Mouse (Mus musculus) heart, postnatal 36 days (tissue): ENCODE results near the gene Trabd2b. TPM values are rescaled to one million over a fixed set of nuclear protein-coding genes. Genes with fewer than 3 reads are reported as not detected.

Experiments
- DNase-seq, 2 experiments: peaks; one replicate each; pipeline ENCODE4 v3.0.0; 2021 to 2022
- intact Hi-C: fragments of 180-260 bp; cut with DNase I; formaldehyde crosslinking; loops from one replicate; pipeline ENCODE4 v1.15.1; 2025
- total RNA-seq, 2 experiments: library from RNA; stranded (reverse); gene quantifications; 2 replicates each; pipeline ENCODE4 v1.2.3; 2021

The Trabd2b gene
- total RNA-seq: 10 to 100 TPM; 53.1 to 71.5 TPM

DNA sequence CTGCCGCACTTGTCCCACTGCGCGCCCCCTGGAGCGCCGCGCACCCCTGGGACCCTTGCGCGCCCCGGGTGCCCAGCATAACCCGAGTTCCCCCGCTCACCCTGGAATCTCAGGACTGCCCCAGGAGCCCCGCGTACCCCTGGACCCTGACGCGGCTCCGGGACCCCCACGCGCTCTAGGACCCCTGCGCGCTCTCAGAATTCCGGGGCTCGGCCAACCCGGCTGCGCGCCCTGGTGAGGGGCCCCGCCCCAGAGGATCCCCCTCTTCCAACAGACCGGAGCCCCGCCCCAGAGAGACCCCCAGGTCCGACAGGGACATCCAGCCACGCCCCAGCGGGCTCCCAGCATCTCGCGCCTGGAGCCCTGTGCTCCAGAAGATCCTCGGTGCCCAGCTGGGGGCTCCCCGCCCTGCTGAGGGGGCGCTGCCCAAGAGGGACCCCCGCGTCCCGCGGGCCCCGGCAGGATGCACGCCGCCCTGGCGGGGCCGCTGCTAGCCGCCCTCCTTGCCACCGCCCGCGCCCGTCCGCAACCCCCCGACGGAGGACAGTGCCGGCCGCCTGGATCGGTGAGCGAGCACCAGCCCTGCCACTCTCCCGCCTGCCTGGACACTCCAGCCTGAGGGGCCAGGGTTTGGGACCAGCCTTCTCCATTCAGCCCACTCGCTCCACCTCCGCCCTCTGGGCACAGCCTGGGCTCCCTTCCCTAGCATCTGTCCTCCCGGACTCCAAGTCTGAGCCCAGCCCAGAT, at the start of gene Trabd2b:
Gene Trabd2b, plus strand, starts transcription at position 370 of the 747 bp plus-strand sequence.
- peak; percentile 36 to 56 for DNase-seq
- intact Hi-C loops: loop anchor here (5.0 kb wide), 1 partner anchor 104 kb away; no protein-coding TSS in a partner anchor

DNA sequence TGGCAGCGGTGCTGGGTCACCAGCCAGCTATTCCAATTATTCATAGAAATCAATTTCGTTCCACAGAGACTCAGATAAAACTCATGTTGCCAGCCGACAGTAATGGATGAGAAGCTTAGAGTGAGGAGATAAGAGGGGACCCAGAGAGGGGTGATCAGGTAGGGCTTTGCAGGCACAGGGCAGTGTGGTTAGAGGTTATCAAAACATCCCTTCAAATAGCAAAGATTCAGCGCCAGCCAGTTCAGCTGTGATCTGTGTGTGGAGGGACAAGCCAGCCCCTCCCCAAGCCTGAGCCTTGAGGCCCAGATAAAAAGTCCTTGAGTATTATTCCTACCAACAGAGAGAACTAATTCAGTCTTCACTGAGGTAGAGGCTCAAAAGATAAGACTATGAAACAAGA, 49.1 kb upstream of the Trabd2b start:
- DNase-seq: no peak
- intact Hi-C loops: no loop called here

DNA sequence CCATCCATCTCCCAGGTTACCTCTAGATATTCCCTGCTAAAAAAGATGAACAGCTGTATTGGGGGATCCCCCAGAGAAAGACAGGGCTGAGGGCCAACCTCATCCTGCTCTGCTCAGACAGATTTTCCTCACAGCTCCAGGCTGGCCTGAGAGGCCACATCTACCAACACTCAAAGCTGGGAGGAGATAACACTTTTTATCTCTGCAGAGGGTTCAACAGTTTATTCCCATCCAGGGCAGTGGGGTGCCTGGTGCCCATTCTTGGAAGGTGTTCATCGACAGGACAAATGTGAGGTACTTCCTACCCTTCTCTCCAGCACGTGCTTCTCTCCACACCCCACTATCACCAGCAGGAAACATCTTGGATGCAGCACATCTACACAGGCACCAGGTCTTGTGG, 47.6 kb upstream of the Trabd2b start:
- intact Hi-C loops: no loop called here
- DNase-seq: no peak

DNA sequence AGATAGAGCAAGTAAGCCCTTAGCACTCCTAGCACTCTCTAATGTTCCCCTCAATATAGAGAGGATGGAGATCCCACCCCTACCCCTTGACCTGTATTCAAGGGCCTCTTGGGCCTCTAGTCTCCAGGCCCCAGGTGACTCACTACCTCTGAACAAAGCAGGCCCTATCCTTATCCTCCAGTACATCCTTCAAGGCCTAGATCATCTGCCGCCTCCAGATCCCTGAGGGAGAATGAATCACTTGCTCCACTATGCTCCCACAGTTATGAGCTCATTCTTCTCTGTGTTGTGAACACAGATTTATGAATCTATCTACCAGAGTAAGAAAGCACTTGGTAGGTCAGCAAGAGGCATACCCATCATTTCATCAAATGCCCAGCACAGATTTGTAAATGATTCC, 46.7 kb upstream of the Trabd2b start:
- no peak for DNase-seq
- intact Hi-C loops: no loop called here

DNA sequence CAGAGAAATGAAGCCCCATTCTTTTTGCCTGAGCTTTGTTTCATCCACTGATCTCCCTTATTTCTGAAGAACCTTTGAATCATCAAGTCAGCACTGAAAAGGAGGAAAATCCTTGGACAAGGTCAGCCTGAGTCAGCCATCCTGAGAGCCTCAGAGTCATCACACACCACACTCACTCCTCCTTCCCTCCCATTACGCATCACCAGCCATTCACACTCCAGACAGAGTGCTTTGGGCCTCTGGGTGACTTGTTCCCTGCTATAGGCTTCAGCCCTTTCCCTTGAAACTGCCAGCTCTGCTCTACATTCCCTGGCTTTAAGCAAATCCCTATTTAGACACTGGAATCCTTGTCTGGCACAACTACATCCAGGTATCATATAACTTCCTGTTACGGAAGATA, 45.2 kb upstream of the Trabd2b start:
- no peak for DNase-seq
- intact Hi-C loops: no loop called here

DNA sequence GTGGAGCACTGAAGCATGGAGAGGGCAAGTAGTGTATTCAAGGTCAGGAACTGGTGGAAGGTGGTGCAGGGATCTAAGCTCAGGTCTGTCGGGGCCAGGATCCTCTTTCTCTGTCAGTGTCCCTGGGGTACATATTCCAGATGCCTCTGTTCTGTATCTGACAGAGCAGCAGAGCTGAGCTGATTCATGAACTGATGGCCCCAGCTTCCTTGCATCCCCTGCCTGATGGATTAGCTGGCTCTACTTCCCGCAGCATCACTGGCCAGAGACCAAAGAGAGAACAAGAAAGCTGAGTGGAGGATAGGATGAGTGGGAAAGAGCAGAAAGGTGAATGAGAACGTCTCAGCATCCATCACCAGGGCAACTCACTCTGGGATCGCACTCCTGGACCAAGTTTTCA, 41.5 kb upstream of the Trabd2b start:
- DNase-seq: no peak
- intact Hi-C loops: no loop called here

DNA sequence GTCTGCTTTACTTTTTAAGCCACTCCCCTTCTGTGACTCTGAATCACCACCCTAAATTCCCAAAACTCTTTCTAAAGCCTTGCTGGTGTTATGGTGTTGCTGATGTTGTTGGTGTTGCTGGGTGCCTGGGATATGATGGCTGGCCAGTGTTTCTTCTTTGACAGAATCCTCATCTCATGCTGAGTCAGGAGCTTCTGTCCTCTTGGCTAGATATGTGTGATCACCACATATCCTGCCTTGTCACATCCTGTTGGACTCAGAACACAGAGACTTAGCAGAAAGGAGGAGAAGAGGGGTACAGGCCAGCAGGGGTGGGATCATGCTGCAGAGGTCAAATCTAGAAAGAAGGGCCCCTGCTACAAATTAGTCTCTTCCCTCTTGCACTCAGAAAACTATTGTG, 40.9 kb upstream of the Trabd2b start:
- DNase-seq: no peak
- intact Hi-C loops: no loop called here

DNA sequence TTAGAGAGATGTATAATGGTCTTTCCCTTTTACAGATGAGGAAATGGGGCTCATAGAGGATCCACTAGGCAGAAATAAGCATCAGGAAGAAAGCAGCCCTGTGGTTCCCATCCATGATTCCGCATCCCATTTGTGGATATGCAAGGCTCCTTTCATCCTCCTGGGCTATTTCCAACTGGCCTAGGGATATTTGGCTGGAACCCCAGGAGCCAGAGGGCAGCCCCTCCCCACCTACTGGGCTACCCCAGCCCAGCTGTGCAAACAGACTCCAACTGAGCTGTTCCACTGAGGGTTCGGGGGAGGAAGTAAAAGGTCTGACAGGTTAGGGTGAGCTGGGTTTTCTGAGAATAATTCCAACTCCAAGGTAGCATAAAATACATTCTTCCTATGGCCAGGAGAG, 39.5 kb upstream of the Trabd2b start:
- no peak for DNase-seq
- intact Hi-C loops: no loop called here

DNA sequence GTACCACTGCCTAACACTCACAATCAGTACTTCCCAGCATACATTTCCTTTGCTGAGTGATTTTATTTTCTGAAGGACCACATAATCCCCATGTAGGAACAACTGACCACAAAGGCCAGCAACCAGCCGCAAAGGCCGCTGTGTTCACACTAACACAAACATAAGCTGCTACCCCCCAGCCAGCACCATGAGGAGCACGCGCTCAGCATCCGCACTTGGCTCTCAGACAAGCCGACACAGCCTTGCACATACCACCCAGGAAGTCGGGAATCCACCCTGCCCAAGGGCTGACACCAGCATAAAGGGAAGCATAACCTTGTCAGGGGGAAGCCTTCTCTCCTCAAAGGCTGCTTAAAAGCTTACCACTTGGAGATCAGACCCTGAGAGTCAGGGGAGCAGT, 38.7 kb upstream of the Trabd2b start:
- DNase-seq: no peak
- intact Hi-C loops: no loop called here

DNA sequence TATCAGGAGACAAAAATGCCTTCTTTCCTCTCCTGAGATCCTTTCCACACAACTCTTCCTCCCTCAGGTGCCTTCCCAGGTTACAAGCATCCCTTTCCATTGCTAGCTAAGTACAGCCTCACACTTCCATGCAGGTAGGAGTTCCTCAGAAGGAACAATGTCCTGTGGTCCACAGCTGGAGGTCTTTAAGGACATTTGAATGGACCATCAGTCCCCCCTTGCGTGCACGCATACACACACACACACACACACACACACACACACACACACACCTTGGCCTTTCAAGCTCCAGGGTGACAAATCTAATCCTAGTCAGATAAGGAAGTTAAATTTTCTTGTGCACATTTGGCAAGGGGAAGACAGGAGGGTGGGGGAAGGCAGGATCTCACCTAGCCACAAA, 36.9 kb upstream of the Trabd2b start:
- no peak for DNase-seq
- intact Hi-C loops: no loop called here

DNA sequence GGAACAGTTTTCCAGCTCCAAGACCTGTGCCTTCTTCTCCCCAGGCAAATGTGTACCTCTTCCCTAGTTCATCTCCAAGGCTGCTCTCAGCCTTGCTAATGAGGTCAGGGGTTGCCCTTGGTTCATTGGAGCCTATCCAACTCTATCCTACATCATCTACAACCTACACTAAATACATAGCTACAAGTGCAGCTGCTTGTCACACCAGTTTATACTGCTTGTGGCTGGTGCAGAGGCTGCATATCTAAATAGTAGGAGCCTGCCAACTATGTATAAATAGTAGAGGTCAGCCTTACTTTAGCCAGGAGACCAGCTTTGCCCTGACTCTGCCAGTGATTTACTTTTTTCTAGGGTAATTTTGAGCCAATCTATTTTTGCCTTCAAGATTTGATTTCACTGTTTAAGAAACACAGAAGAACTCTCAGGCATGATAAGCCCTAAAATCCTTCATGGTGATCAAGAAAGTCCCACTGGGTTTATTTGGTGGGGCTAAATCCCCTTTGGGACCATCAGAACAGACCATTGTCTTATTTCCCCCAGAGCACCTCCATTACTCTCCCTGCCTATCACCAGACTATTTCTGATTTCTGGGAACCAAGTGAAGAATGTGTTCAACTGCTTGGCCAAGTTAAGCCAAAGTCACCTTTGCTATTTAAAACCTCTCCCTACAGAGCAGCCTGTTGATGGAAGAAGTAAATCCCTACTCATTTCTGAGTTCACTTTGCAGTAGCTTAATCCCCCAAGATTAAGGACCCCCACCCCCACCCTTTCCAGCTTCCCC, 35.4 kb upstream of the Trabd2b start:
- no peak for DNase-seq
- intact Hi-C loops: no loop called here

DNA sequence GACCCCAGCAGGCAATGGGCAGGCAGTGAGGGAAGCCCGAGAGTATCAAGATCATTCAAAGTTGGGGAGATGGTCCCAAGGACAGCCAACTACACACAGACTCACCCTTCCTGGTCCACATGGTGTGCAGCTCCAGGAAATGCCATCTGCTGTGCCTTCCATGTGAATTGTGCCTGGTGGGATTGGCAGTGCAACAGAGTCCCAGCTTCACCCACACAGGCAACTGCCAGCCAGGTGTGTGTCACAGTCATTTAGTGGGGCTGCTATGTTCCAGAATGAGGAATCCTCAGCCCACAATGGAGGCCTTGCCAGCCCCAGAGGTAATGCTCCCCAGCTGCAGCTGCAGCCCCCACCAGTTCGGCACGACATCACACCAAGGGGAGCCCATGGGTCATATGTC, 33.8 kb upstream of the Trabd2b start:
- intact Hi-C loops: no loop called here

DNA sequence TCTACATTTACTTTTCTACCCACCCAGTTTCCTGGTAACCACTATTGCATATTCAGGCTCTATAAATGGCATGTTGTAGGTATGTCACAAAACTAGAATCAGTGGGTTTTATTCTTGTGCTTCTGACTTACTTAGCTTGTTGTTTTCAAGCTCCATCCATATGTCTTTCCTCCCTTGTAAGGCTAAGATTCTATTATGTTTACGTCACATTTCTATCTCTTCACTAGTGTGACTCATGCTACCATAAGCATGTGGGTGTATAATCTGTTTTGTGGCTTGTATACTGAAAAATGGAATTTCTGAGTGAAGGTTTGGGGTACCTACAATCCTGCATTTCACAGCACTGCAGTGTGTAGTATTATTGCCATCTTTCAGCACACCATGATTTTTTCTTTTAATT, 32.2 kb upstream of the Trabd2b start:
- DNase-seq: no peak
- intact Hi-C loops: no loop called here

More for the DNA sequence above, 33.8 kb upstream of the Trabd2b start:
- no peak for DNase-seq

DNA sequence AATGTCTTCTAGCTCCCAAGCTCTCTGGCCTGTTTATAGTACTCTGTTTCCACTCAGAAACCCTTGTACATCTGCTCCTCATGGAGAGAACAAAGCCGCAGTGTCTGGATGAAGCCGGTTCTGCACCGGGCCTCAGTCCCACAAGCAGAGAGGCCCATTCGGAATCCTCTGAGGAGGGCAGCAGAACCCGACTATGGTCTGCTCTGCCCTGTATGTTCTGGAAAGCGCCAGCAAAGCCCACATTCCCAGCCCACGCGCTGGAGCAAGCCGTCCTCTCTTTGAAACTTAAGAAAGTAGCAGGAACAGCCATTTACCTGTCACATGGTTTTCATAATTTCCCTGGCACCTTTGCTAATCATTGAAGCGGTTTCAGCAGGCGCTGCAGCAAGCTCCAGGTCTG, 29.0 kb upstream of the Trabd2b start:
- no peak for DNase-seq
- intact Hi-C loops: no loop called here

DNA sequence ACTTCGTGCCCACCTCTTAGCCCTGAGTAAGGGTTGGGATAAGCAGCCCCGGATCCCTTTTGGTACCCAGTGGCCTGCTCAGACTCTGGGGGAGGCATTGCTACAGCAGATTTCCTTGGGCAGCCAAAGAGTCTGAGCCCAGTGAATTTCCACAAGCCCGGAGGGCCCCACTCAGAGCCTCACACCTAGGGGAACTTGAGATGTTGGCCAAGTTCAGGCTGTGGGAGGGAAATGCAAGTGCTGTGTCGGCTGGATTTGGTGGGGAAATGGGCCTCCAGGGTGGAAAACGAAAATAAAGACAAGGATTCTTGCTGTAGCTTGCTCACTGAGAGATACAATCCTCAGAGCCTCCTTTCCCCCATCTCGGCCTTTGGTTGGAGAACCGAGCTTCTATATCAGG, 28.0 kb upstream of the Trabd2b start:
- DNase-seq: no peak

DNA sequence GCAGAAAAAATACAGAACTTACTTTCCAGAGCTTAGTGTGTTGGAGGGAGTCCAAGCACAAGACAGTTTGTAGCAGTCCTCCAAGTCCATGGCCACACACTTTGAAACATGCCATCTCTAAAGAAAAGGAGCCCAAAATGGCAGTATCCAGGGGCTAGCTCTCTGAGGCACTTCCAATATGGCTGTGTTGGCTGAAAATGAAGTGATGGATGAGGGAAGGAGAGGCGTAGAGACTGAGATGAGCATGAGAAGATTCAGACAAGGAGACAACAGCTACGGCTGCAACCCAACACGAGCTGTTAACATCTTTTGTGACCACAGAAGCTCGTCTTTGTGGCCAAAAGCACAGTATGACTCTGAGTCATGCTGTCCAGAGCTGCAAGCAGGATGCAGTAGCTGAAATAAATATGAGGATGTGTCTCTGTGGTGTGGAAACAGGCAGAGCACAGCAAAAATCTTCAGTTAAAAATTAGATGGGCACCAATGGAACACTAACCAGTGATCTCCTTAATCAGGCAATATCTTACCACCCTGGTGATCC, 27.0 kb upstream of the Trabd2b start:
- intact Hi-C loops: no loop called here
- DNase-seq: no peak

More for the DNA sequence above, 28.0 kb upstream of the Trabd2b start:
- intact Hi-C loops: no loop called here

DNA sequence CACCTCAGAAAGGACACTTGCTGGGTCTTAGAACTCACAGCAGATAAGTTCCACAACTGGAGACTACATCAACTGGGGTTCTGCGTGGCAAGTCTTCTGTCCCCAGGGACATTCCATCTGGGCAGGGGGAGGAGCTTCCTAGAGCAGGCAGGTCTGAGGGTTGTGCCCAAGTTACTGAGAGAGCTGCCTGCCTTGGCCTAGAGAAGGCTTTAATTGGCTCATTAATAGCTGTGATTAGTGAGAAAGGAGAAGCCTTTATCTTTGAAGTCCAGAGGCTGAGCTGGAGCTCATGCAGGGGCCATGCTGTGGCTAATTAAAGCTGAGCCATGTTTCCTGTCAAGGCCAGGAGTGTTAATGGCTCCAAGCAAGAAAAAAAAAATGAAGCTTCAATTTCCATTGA, 23.9 kb upstream of the Trabd2b start:
- intact Hi-C loops: no loop called here
- DNase-seq: no peak

DNA sequence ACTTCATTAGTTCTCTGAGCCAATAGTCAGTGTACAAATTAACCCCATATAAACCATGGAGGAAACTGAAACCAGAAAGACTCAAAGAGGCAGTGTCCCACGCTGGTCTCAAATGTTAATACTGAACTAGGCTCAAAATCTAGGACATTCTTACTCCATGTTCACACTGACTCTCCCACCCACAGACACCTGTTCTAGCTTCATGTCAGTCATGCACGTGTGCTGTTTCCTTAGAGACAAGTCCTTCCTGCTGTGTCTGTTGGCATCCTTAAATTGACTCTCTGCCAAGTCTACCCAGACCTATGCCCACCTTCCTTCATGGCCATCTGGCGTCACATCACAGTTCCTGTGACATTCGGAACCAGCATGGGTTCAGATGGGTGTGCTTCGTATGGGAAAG, 21.3 kb upstream of the Trabd2b start:
- intact Hi-C loops: no loop called here
- no peak for DNase-seq

DNA sequence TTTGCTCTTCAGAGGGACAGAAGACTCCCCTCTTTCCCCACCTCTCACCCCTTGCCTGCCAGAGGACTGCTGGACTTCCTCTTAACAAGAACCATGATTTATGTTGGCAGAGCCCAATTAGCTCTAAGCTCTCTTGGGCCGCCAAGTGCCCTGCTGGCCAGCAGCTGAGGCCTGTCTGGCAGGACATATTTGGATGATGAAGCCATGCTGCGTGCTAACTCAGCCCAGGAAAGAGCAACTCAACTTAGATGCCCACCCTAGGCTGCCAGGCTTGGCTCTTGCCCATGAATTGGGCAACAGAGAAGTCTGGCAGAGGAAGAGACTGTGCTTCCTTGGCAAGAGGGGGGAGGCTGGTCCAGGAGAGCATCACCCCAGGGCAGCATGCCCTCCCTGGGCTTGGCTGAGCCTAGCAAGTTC, 20.1 kb upstream of the Trabd2b start:
- intact Hi-C loops: no loop called here
- peak; percentile 65 to 70 for DNase-seq

DNA sequence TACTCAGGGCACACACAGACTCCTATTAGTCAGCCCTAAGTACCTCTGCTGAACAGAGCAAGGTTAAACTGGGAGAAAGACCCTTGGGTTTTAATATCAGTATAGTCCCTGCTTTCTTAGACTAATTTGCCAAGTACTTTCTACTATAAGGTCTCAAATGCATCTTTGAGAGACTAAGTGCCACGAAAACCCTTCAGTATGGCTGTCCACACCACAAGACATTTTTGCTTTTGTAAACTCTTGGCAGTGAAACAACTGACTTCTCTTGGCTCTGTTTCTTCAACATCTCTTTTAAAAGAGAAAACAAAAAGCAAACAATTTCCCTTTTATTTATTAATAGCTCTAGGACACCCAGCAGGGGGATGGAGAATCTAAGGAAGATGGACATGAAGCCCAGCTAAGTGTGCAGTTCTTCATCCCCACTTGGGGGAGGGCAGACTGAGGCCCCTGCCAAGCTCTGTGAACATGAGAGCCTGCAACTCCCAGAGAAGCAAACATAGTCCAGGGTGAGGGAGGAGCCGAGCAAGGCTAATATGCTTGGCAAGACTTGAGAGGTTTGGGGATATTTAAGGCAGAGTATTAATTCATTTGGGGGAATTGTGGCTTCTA, 18.9 kb upstream of the Trabd2b start:
- intact Hi-C loops: no loop called here
- DNase-seq: no peak

DNA sequence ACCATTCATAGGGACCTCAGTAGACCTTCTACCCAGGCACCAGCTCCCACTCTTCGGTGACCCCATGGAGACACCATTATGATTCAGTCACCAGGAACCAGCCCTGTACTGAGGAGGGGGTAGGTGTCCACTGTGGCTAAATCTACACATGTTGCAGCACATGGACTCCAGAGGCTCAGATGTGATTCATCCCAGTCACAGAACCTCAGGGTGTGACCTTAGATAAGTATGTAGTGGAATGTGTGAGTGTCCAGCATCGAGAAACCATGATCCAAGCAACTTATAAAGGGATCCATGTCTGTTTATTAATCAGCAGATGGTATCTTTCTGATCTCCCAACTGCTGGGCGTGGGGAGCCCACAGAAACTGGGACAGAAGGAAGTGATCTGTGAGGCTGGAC, 18.2 kb upstream of the Trabd2b start:
- DNase-seq: no peak
- intact Hi-C loops: no loop called here
